Mouse (Mus musculus): ENCODE data around the gene Hkdc1. TPM values are rescaled to one million over a fixed set of nuclear protein-coding genes. Genes with fewer than 3 reads are reported as not detected.
"Not testable (repeated sequence)": the region's sequence is repeated elsewhere in the genome, so short reads cannot be mapped to it uniquely, and the experiment has no call there.

Hkdc1 gene
- 1 to 10 TPM; 3.2 to 5.7 TPM for total RNA-seq (2021)
- long read RNA-seq, experiment 1, partial matches to known transcripts: 3 of 4 reads
- long read RNA-seq, experiment 1, other reads (novel, unspliced or antisense): 1 of 4 reads
- long read RNA-seq, experiment 2, partial matches to known transcripts: 4 of 4 reads
- long read RNA-seq, experiment 2, other reads (novel, unspliced or antisense): 0 of 4 reads

- DNase-seq (ENCODE audit: low spot score in 2 of 2): no peak
Measured at GRCm38 (mm10) chr10:62422255-62422654, at the start of gene Hkdc1. Hkdc1 (minus strand) TSS chr10:62422491.

- no peak for DNase-seq (ENCODE audit: low spot score in 2 of 2)
Measured at GRCm38 (mm10) chr10:62471105-62471504, 48.8 kb upstream of the Hkdc1 start.

- DNase-seq (ENCODE audit: low spot score in 2 of 2): no peak
Measured at GRCm38 (mm10) chr10:62469736-62470135, 47.4 kb upstream of the Hkdc1 start.

GRCm38 (mm10) chr10:62461321-62461720 is 39.0 kb upstream of the Hkdc1 start:
- no peak for DNase-seq (ENCODE audit: low spot score in 2 of 2)

- not testable (repeated sequence) for DNase-seq (ENCODE audit: low spot score in 2 of 2)
Measured at GRCm38 (mm10) chr10:62452001-62452400, 29.7 kb upstream of the Hkdc1 start.

GRCm38 (mm10) chr10:62450280-62450640 is 28.0 kb upstream of the Hkdc1 start:
- DNase-seq (ENCODE audit: low spot score in 2 of 2): no peak

- DNase-seq (ENCODE audit: low spot score in 2 of 2): peak; percentile 92 to 98
Measured at GRCm38 (mm10) chr10:62449364-62450279, 27.3 kb upstream of the Hkdc1 start, which contains the start of the genes 4930507D05Rik and Supv3l1. 4930507D05Rik (plus strand) TSS chr10:62449489. Supv3l1 (minus strand) TSS chr10:62449738.

GRCm38 (mm10) chr10:62430427-62430826 is 8.1 kb upstream of the Hkdc1 start:
- no peak for DNase-seq (ENCODE audit: low spot score in 2 of 2)

GRCm38 (mm10) chr10:62425081-62425871 is 3.0 kb upstream of the Hkdc1 start:
- DNase-seq (ENCODE audit: low spot score in 2 of 2): no peak

GRCm38 (mm10) chr10:62421127-62421526 is 1.2 kb downstream of the Hkdc1 start:
- no peak for DNase-seq (ENCODE audit: low spot score in 2 of 2)

GRCm38 (mm10) chr10:62420399-62420798 is 1.9 kb downstream of the Hkdc1 start:
- no peak for DNase-seq (ENCODE audit: low spot score in 2 of 2)

- DNase-seq (ENCODE audit: low spot score in 2 of 2): no peak
Measured at GRCm38 (mm10) chr10:62419422-62419821, 2.9 kb downstream of the Hkdc1 start.

GRCm38 (mm10) chr10:62418831-62419356 is 3.4 kb downstream of the Hkdc1 start:
- DNase-seq (ENCODE audit: low spot score in 2 of 2): no peak

- DNase-seq (ENCODE audit: low spot score in 2 of 2): no peak
Measured at GRCm38 (mm10) chr10:62413606-62413982, 8.7 kb downstream of the Hkdc1 start.

GRCm38 (mm10) chr10:62412906-62413605 is 9.2 kb downstream of the Hkdc1 start:
- DNase-seq (ENCODE audit: low spot score in 2 of 2): no peak

- peak in 1 of 2 experiments; percentile 31 for DNase-seq (ENCODE audit: low spot score in 2 of 2)
Measured at GRCm38 (mm10) chr10:62411431-62412410, 10.6 kb downstream of the Hkdc1 start.

GRCm38 (mm10) chr10:62410943-62411342 is 11.3 kb downstream of the Hkdc1 start:
- peak; percentile 63 to 66 for DNase-seq (ENCODE audit: low spot score in 2 of 2)

GRCm38 (mm10) chr10:62404901-62405300 is 17.4 kb downstream of the Hkdc1 start:
- no peak for DNase-seq (ENCODE audit: low spot score in 2 of 2)

GRCm38 (mm10) chr10:62401641-62402111 is 20.6 kb downstream of the Hkdc1 start:
- peak; percentile 41 to 57 for DNase-seq (ENCODE audit: low spot score in 2 of 2)

Measured in layer of hippocampus, postnatal 14 days (tissue).